Mouse (Mus musculus): ENCODE data around the gene Prkacb.

Prkacb gene

DNA sequence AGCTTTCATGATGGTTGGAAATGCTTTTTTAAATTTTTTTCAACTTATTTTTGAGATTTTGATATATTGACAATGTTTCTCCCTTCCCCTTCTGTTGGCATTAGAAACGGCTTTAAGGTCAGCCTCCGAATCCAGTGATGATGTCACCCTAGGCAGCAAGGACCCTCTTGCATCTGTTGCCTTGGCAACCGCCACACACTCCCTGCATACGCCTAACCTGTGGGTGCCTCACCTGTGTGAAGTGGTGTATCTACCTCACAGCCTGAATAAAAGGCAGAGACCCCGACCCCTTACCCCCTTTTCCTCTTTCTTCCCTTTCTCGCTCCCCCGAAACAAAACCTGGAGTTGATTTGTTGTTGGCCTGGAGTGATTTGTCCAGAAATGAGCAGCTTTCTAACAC, 100.5 kb downstream of the Prkacb start:
- no peak for DNase-seq

DNA sequence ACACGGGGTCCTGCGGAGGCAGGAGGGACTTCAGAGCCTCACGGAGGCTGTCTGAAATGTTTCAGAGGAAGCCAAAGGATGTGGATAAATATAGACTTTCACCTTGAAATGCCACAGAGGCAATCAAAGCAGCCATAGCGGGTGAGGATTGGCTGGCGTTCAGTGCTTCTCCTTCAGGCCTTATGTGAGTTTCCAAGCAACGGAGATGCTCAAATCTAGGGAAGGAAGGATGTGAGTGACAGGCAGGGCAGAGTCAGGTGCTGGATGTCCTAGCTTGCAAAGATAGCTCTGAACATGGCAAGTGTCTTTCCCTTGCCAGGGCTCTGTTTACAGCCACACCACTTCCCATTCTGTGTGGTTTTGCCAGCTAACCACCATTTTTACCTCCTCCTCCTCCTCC, 101.2 kb downstream of the Prkacb start:
- DNase-seq, result no peak

DNA sequence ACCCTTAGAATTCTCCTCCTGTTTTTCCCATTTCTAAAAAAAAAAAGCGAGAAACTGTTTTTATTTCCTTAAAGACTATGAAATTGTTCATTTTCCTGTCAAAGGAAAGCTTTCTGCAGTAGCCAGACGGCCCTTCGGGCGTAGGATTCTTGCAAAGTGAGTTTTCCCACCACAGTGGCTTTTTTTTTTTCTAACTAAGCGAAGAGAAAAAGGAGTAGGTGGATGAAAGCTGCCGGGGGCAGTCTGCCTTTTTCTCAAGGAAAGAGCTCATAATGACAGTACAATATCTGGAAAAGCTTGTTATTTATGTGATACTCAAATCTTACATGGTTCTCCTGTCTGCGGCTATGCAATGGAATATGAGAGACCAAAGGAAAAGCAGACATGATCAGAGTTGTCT, 101.7 kb downstream of the Prkacb start:
- DNase-seq, result no peak

DNA sequence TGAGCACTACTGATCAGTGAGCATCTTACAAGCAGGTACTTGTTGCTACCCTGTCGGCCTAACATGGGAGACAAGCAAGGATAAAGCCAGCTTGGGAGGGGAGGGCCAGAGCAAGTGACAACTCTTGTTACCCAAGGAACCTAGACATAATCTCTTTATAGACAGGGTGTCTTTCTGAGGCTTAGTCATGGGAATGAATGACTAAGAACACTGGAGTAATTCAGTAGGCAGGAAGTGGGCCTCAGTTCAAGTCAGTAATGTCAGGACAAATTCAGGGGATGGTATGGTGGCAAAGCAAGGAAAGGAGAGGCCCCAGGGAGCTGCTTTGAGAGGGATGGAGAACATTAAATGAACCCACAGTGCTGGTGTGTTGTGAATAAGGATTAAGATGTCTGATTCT, 103.7 kb downstream of the Prkacb start:
- DNase-seq, result no peak

DNA sequence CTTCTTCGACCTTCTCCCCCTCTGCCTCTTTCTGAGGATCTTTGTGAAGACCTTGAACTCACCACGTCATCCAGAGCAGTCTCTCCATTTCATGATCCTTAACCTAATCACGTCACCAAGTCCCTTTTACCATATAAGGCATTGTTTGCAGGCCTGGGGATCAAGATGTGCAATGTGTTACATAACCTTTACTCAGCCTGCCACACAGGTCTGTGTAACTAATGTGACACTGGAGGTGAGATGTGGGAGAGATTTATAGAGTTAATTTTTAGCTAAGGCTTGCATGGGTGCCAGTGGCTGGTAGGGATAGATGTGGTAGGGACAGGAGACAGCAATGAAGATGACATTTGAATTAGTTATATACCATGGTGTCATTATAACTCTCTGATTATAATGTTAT, 104.4 kb downstream of the Prkacb start:
- no peak for DNase-seq

DNA sequence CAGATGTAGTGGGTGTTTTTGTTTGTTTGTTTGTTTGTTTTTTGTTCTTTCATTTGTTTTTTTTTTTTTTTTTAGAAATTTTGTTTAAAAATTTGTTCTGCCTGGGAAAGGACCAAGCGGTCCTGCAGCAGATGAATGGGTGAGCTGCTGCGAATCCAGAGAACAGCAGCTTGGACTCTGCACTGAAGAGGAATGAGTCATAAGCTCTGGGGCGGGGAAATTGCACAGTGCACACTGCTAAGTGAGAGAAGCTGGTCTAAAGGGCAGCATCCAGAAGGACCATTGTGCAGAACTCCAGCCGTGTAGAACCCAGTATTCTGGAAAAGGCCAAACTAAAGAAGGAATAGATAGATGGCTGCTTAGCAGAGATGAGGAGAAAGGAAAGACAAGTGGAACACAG, 108.7 kb downstream of the Prkacb start:
- no peak for DNase-seq

DNA sequence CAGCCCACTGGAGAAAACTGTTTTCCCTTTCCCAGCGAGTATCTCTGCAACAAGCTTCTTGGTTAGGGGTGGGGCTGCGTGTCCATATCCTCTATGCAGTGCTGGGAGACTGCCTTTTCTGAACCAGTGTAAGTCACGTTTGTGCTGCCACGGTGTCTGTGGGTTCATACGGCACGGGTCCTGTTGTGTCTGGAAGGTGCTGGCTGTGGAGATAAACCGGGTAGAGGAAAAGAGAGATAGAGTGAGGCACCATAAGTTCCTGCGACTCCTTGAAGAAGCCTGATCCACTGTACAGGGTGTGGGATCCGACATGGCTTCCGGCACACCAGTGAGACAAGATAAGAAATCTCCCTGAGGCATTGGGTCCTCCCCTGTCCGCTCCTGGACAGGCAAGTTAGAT, 112.7 kb downstream of the Prkacb start:
- DNase-seq, result no peak

DNA sequence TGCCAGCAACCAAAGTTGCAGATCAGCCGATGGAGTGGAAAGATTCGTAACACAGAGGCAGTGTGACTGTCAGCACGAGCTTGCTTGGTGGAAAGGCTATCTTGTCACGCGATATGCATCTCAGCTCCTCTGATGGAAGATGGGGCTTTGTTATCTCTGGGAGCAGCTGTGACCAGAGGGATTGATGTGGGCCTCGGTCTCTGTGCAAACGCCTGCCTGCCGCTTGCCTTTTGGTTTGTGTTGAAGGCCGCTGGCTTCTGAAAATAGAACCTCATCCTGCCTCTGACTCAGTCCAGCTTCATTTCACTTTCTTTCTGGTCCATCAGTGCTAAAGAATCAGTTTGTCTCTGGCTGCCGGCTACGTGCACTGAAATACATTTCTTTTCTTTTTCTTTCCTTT, 113.8 kb downstream of the Prkacb start:
- DNase-seq, result no peak

DNA sequence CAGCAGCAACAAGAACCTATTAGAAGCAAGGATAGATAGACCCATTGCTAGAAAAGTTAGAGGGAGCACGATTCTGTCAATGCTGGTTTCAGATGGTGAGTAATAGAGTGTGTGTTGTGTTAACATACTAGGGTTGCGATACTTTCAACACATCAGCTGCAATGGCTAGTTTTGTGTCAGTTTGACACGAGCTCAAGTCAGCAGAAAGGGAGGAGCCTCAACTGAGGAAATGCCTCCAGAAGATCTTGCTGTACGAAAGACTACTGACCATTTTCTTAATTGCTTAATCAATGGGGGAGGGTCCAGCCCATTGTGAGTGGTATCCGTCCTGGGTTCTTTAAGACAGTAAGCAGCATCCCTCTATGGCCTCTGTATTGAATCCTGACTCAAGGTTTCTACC, 120.2 kb downstream of the Prkacb start:
- DNase-seq, result no peak

DNA sequence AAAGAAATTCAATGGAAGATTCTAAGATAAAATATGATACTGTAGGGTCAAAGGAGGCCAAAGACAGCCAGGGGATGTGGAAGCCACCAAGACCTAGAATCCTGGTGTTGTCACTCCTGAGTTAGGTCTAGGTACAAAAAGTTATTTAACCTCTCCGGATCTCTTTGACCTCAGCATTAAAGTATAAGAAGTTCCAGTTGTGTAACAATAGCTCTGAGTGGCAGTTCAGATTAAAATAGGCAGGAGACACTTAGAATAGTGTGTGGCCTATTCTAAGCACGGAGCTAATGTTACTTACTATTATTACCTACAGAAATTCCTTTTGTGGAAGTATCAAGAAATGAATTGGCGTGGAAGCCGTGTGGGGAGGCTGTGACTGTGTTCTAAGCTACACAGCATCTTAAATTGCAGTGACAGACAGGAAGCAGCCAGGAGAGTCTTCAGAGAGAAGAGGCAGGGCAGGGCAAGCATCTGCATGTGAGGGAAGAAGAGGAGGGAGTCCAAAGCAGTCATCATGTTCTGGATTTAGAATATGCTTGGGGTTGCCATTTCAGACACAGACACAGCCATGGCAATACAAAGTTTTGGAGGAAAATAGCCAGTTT, 125.6 kb downstream of the Prkacb start:
- no peak for DNase-seq

DNA sequence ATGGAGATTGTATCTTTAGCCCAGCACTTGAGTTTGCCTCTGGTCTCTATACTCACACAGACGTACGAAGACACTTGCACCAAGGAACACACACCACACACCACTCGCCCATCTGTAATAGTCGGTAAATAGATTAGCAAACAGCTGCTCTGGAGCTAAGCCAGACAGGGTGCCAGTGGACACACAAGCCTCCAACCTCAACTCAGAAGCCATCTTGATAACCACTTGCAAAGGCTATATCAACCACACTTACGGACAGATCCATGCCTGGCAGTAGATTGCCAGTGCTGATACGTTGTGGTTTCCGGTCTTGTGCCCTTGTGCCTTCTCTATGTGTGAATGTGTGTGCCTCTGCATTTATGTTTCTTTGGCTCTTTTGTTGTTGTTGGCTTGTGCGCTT, 126.4 kb downstream of the Prkacb start:
- DNase-seq, result no peak

DNA sequence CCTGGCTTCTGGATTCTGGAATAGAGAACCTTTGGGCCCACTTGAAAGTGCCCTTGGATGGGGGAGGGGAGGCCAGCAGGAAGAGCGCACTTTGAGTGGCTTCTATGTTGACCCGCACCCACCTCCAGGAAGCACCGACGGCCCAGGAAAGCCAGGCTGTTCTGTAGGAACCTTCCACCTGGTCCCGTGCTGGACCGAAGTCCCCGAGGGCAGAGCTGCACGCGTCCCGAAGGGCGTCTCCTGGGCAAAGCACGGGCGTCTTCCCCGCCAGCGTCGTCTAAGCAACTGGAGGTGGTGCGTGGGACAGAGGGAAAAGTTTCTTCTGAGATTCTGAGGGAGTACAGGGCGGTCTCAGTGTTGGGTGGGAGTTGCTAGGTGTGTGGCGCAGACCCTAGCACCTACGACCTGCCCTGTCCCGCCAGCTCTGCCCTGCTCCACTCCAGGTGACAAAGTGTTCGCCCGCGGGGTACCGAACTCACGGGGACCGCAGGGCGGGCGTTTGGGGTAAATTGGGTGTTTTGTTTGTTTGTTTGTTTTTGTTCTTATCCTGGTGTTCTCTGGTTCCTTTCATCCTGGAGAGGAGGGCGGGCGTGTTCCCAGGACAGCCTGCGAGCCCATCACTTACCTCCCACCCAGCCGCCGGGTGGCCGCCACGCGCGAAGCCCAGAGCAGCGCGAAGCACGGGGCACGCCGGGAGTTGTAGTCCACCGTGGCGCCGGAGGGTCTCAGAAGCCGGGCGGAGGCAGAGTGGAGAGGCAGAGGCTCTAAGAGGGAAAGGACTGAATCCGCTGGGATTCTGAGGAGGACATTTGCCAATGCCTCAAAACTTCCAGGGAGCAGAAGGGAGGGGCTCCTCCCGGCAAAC, 127.7 kb downstream of the Prkacb start, which contains the start of gene Samd13:
Gene Samd13 (minus strand): TSS at position 782 of the 865 bp plus-strand sequence.
- peak; percentile 75 for DNase-seq

DNA sequence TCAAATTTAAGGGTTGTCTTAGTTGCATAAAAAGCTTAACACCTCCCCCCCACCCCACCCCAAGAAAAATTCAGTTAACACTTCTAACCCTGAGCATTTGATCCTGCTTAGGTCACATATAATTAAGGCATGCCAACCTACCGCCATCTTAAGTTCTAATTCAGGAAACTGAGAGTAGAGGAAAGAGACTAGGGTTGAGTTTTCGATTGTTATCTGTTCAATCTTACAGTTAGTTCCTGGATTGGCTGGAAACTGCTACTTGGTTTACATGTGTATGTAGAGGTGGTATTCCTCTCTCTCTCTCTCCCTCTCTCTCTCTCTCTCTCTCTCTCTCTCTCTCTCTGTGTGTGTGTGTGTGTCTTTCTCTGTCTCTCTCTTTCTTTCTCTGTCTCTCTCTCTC, 129.7 kb downstream of the Prkacb start:
- no peak for DNase-seq

DNA sequence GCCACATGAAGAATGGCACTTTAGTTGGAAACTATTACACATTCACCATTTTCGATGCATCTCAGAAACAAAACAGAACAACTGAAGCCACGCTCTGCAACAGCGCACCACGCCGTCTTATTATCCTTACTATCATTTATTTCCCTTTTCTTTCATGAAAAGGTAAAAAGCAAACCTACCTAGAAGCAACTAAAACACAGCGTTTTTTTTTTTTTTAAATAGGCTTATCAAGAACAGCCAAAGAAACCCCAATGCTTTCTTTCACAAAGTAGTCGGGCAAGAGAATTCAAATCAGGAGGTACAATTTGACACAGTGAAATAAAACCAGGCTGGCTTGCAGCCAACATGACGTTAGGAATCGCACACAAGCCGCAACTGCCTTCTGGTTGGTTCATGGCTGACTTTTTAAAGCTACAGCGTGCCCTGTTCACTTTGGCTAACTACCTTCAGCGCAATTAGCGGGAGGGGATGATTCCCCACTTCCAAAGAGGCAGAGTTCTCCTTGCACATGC, 130.6 kb downstream of the Prkacb start:
- DNase-seq, result peak; percentile 60

DNA sequence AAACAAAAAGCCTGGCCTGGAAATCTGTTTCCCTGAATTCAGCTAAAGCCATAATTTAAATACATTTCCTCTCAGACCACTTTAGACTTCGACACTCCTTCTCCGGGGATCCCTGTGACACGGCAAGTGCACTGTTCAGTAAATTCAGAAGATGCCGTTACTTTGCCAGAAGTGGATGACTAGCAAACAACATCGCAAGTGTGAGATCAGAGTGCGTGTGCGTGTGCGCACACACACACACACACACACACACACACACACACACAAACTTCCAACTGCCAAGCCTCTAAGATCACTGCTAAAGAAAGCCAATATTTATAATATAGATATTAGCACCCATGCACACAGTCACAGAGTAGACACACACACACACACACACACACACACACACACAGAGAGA, 131.1 kb downstream of the Prkacb start:
- DNase-seq, result peak; percentile 20

DNA sequence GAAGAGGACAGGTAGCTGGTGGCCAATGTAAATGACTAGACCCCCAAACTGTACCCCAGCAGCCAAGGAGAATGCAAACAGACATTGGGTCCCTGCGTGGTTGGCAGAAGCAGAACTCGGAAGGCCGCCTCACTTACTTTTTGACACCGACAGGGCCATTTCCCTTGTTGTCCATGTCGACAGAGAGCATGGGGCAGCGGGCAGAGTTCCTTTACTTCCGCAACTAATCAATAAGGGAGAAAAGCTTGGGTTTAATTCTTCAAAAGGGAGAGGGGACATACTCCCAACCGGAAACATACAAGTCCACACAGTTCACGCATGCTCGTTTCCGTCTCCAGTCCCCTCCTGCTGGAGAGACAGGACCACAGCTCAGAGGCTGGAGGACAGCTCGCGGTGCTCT, 132.2 kb downstream of the Prkacb start:
- DNase-seq, result no peak

DNA sequence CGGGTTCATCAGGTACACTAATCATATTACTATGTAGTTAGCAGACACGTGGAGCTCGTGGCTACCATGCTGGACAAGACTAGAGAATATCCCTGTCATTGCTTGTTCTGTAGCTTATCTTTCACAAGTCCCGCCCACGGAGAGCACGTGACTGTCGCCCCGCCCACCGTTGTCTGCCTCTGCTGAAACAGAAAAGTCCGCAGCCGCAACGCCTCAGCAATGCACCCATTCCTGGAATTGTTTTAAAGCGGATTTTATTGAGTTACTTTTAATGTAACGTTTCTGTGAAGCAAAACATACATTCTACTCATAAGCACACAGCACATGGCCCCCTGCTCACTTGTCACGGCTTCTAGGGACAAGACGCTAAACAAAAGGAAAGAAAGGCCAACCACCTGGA, 133.1 kb downstream of the Prkacb start:
- no peak for DNase-seq
